Mouse (Mus musculus) MEL (cell line): ENCODE results near the gene Shf.

ENCODE experiments used
- CHD1 ChIP-seq: IDR thresholded peaks from 2 replicates; pipeline ENCODE4 v1.6.1; 2012; ENCODE audit warnings: low read depth, mild to moderate bottlenecking, inconsistent platforms, low read length, improper control_type of control experiment
- CTCF ChIP-seq, 3 experiments: IDR thresholded peaks in 2 of 3; conservative IDR thresholded peaks in 1 of 3; 2 replicates each; pipeline ENCODE4 v1.5.1; 2011 to 2012; ENCODE audit warnings: low read length in 3 of 3, low read depth in 2 of 3, mild to moderate bottlenecking in 2 of 3, improper control_type of control experiment in 1 of 3, inconsistent platforms in 1 of 3, mixed read lengths in 1 of 3, moderate library complexity in 1 of 3; ENCODE audit not compliant: control insufficient read depth in 1 of 3, insufficient read depth in 1 of 3, poor library complexity in 1 of 3, severe bottlenecking in 1 of 3
- HCFC1 ChIP-seq: IDR thresholded peaks from 2 replicates; pipeline ENCODE4 v1.6.1; 2012; ENCODE audit warnings: low read depth, mild to moderate bottlenecking, inconsistent platforms, low read length, improper control_type of control experiment, moderate library complexity
- MAX ChIP-seq: IDR thresholded peaks from 2 replicates; pipeline ENCODE4 v1.6.1; 2011; ENCODE audit warnings: low read length, improper control_type of control experiment
- MAZ ChIP-seq: IDR thresholded peaks from 2 replicates; pipeline ENCODE4 v1.6.1; 2012; ENCODE audit warnings: low read depth, mild to moderate bottlenecking, inconsistent platforms, low read length, improper control_type of control experiment
- POLR2A ChIP-seq, 2 experiments: IDR thresholded peaks; 2 replicates each; pipeline ENCODE4 v1.6.1; 2011 to 2012; ENCODE audit warnings: low read length in 2 of 2, mild to moderate bottlenecking in 2 of 2, control low read depth in 1 of 2, improper control_type of control experiment in 1 of 2, low read depth in 1 of 2, moderate library complexity in 1 of 2; ENCODE audit not compliant: control insufficient read depth in 1 of 2, insufficient read depth in 1 of 2, poor library complexity in 1 of 2
- RAD21 ChIP-seq: IDR thresholded peaks from 2 replicates; pipeline ENCODE4 v1.6.1; 2011; ENCODE audit warnings: mild to moderate bottlenecking, low read depth, low read length, improper control_type of control experiment
- TAL1 ChIP-seq: IDR thresholded peaks from 2 replicates; pipeline ENCODE4 v1.6.1; 2012; ENCODE audit warnings: mild to moderate bottlenecking, inconsistent platforms, low read length, moderate library complexity, mixed read lengths
- USF1 ChIP-seq: IDR thresholded peaks from 2 replicates; pipeline ENCODE4 v1.6.1; 2014; ENCODE audit warnings: low read depth, mild to moderate bottlenecking, inconsistent platforms, low read length, improper control_type of control experiment, moderate library complexity
- ZC3H11A ChIP-seq: IDR thresholded peaks from 2 replicates; pipeline ENCODE4 v1.6.1; 2012; ENCODE audit warnings: low read depth, mild to moderate bottlenecking, inconsistent platforms, low read length, improper control_type of control experiment

DNA sequence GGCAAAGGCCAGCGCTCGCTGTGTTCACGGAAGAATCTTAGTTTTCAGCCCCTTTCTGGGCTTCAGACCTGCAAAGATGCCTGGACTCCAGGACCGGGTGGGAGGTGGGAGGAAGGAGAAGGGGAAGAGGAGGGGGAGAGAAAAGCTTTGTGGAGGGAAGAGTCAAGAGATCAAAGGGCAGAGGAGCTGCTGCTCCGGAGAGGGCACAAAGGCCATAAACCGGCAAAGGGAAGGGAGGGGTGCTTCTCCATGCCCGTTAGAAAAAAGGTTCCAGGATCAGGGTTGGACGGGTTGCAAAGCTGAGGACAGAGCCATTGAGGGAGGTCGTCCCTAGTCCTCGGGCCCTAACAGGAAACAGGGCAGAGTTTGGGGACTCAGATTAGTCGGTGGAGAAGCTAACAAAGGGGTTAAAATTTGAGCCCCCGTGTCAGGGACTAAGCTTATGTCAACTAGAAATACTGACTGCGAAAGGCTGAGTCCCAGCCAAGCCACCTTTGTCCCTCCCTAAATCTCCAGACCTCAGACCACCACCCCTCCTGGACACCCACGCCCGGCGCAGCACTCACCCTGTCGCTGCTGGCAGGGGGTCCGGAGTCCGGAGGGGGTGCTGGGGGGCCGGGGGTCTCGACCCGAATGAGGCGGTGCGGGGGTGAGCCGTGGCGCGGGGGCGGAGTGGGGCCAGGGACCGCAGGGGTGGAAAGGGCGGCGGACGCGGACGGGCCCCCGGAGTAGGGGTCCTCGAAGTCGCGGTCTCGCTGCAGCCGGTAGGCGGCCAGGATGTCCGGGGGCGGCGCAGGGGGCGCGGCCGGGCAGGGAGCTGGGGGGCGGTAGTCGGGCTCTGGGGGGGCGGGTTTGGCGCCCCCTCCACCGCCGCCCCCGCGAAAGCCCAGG, 636 bp downstream of the Shf start:
- TF ChIP-seq HCFC1 (no peak; the same call in 1 of the 2 replicates), RAD21 (no peak), ZC3H11A (no peak), CTCF (IDR thresholded peaks at IDR 0.05 in 2 of 3, conservative IDR thresholded peaks at IDR 0.05 in 1 of 3; ENCODE audit: control insufficient read depth in 1 of 3, insufficient read depth in 1 of 3, low read depth in 2 of 3, low read length in 3 of 3, poor library complexity in 1 of 3, severe bottlenecking in 1 of 3) (no peak), MAZ (no peak; the same call in 1 of the 2 replicates), USF1 (no peak), MAX (no peak), POLR2A (IDR thresholded peaks at IDR 0.05; ENCODE audit: control insufficient read depth in 1 of 2, insufficient read depth in 1 of 2, low read depth in 1 of 2, low read length in 2 of 2, poor library complexity in 1 of 2) (no peak), CHD1 (no peak), TAL1 (no peak)
